Mouse (Mus musculus): Measurements from ENCODE around the gene Cactin.

Gene Cactin

GRCm38 (mm10) chr10:81320550-81321347 lies at the start of gene Cactin:
Gene Cactin (plus strand): TSS chr10:81321103.
- peak; percentile 100 for DNase-seq

GRCm38 (mm10) chr10:81272356-81272755 lies 48.5 kb upstream of the Cactin start:
- no peak for DNase-seq

- DNase-seq, result no peak
Measured at GRCm38 (mm10) chr10:81273842-81274241, 47.1 kb upstream of the Cactin start.

DNA sequence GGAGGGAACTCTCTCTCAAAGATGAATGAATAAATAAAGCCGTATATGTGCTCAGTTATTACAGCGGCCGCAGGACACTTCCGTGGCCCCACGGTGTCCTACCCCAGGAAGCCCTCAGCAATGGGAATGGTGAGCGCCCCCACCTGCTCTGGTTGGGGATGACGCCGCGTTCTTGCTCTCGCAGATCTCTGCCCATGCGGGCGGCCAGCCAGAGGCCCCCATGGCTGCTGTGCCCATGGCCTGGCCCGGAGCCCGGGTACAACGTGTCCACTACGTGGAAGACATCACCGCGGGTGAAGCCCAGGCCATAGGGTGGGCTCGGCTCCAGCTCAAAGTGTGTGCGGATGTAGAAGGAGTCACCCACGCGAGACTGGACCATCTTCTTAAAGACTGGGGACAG lies 43.2 kb upstream of the Cactin start:
- DNase-seq, result no peak

DNA sequence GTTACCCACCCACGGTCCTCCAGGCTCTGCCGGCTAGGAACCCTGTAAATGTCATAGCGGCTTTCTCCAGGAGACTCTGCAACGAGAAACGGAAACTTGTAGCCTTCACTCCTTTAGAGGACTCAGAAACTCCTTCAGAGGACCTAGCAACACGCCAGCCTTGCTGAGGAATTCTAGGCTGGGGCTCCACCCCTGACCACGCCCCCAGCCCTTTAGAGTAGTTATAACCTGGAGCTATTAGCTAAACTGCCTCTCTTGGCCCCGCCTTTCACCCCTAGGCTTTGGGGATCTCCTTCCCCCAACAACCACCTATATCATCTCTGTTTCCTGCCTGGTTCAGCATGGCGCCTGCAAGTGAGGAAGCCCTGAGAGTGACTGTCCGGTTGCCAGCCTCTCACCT lies 41.4 kb upstream of the Cactin start:
- DNase-seq, result peak; percentile 51

DNA sequence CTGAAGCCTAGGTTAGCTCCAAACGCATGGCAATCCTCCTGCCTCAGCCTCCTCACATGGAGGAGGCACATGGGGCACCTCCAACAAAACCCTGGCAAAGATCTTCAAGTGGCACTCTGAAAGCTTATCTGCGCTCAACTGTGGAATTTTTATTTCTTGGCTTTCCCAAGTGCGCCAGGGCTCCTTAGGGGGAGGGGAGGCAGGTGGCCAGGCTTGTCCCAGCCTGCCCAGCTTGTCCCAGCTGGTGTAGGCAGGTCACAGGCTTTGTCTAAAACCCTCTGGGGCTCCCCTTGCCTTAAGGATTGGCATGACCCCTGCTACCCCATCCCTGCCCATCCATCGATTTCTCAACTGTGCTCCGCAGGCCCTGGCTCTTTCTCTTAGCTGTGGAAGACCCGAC lies 36.7 kb upstream of the Cactin start:
- DNase-seq, result no peak

- no peak for DNase-seq
Measured at GRCm38 (mm10) chr10:81284719-81285118, 36.2 kb upstream of the Cactin start.

- DNase-seq, result peak; percentile 96
Measured at GRCm38 (mm10) chr10:81285694-81286450, 35.0 kb upstream of the Cactin start.

DNA sequence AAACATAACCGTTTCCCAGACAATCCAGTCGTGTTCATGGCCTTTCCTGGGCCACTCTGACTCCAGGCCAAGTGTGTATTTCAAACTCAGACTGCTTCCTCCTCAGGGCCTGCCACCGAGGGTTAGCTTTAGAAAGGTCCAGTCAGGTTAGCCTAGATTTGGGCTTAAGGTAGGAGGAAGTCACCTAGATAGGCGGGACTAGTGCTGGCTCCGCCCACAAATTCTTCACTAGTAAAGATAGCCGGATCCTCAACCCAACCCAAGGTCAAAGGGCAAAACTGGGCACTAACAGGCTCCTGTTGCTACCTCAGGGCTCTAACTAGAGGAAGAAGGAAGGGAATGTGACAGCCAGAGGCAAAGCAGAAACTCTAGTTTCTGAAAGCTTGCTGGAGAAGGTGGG lies 34.3 kb upstream of the Cactin start:
- no peak for DNase-seq

- DNase-seq, result peak; percentile 33
Measured at GRCm38 (mm10) chr10:81287513-81288157, 33.3 kb upstream of the Cactin start.

- peak; percentile 50 for DNase-seq
Measured at GRCm38 (mm10) chr10:81288601-81289000, 32.3 kb upstream of the Cactin start.

- DNase-seq, result peak; percentile 77
Measured at GRCm38 (mm10) chr10:81289278-81289677, 31.6 kb upstream of the Cactin start.

DNA sequence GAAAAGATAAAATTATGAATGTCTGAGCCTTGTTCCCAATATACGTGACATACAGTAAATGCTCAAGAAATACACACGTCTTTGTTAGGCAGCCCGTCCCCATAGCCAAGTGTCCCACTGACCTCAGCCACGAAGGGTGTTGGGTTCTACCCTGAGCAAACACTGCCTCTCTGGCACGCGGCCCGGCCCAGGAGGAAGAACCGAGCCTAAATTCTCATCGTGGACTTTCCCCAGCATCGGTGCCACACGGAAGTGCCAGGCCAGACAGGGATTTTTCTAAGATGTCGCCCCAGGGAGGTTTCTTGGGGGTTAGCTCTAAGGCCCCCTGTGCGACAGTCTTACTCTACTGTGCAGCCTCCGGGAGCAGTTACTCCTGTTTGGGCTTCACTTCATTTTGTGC lies 31.1 kb upstream of the Cactin start:
- no peak for DNase-seq

DNA sequence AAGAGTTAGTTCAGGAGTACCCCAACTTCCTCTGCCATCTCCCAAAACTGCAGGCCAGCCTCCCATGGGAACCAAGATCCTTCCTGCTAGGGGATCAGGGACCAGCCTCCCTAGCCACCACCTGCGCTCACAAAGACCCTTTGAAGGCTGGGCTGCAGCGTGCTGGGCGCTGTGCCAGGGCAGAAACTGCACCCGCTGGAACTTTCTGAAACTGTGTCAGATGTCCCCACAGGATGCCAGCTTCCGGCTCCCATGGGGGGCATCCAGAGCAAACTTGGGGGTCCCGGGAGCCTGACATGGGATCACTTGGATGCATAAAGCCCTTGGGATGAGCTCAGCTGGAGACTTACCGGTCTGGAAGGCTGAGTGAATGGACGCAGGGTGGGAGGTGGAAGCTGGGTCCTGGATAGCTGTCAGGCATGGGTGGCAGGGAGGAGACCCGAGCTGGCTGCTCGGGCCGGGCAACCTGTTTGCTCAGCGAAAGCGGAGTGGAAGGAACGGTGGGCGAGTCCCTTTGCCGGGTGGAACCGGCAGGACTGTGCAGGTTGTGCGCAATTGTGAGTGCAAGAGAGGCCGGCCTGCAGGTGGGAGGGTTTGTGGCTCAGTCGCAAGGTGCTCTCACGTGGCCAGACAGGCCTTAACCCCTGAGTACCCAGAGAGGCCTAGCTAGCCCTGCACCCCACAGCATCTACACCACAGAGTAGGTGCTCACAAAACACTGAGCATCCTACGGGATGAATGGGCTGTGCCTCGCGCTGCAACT lies 30.0 kb upstream of the Cactin start:
- DNase-seq, result no peak

GRCm38 (mm10) chr10:81291511-81292104 lies 29.3 kb upstream of the Cactin start, which contains the start of gene Tjp3:
Gene Tjp3 (minus strand): TSS chr10:81291581.
- DNase-seq, result no peak

DNA sequence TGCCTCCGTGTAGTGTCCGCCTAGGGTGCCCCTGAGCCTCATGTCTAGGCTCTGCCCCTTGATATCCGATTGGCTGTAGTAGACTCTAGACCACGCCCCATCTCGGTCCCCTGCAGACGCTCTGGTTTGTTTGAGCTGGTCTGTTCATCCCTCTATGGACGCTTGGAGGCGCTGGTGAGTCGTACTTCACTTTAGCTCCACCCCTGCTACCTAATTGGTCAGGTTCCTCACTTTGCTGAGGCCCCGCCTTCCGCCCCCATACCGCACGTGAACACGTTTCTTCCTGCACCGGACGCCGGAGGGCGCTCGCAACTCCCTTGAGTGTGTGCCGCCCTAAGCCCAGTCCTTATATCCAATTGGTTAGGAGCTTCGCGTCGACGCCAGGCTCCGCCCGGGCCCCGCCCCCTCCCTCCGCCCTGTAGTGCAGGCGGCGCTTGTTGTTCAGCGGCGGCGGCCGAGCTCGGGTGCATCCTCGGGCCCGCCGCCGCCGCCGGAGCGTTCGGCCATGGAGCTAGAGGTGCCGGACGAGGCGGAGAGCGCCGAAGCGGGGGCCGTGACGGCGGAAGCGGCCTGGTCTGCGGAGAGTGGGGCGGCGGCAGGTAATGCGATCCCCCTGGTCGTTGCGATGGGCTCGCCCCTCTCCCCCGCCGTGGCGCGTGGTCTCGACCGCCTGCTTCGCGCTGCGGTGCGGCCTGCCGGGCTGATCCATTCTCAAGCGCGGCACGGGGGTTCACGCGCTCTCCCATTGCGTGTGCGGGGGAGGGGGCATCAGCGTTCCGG lies 28.2 kb upstream of the Cactin start, which contains the start of gene Pip5k1c:
Pip5k1c (plus strand) TSS at position 410 of the 780 bp plus-strand sequence.
- DNase-seq, result peak; percentile 100

GRCm38 (mm10) chr10:81293334-81294030 lies 27.4 kb upstream of the Cactin start:
- DNase-seq, result no peak

DNA sequence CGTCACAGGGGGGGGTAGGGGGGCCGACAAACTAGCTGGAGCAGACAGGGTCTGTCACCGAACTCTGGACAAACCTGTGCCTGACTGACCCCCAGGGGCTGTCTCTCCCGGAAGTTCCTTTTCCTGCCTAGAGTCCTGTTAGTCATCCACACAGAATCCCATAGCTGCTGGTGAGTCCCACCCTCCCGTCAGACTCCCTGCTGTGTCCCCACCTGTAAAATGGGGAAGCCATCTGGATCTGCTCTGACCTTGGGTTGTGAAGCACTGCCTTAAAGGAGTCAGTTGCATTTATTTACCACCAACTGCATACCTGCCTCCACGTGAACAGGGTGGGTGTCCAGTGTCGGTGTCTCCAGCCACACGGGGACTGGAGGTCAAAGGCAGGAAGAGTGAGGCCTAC lies 26.5 kb upstream of the Cactin start:
- DNase-seq, result no peak

DNA sequence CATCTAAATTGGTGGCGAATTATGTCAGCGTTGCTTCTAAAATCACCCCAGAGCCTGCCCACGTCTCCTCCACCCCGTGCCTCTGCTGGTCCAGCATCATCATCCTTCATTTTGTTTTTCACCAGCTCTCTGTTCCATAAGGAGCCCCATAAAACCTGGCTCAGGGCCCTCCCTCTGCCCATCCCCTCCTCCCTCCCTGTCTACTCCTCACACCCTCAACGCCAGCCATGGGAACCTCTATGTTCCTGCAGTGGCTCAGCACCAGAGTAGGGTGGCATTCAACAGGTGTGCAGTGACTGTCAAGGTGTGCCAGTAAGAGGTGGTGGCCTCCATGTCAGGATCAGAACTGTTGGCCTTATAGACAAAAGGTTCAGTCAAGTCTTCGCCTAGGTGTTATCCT lies 25.7 kb upstream of the Cactin start:
- no peak for DNase-seq

DNA sequence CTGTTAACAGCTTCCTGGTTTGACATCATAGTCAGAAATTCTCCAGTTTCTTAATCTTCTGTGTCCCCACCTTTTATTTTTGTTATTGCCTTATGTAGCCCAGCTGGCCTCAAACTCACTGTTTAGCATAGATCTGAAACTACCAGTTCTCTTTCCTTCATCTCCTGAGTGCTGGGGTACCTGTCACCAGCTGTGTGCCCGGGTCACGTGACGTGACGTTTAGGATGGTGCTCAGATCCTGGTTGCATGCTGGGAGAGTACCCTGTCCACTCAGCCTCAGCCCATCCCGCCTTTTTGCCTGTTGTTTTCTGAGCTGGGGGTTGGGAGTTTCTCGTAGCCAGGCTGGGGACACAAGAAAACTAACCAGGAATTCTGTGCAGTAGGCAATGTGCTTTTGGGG lies 23.7 kb upstream of the Cactin start:
- DNase-seq, result no peak

- DNase-seq, result no peak
Measured at GRCm38 (mm10) chr10:81297845-81298244, 23.1 kb upstream of the Cactin start.
